Mouse (Mus musculus): ENCODE results near the gene Gpatch4. TPM values are rescaled to one million over a fixed set of nuclear protein-coding genes. Genes with fewer than 3 reads are reported as not detected.

Gpatch4 gene
- total RNA-seq, 2 experiments from 2014 or later: 12.9 to 20.4 TPM

DNA sequence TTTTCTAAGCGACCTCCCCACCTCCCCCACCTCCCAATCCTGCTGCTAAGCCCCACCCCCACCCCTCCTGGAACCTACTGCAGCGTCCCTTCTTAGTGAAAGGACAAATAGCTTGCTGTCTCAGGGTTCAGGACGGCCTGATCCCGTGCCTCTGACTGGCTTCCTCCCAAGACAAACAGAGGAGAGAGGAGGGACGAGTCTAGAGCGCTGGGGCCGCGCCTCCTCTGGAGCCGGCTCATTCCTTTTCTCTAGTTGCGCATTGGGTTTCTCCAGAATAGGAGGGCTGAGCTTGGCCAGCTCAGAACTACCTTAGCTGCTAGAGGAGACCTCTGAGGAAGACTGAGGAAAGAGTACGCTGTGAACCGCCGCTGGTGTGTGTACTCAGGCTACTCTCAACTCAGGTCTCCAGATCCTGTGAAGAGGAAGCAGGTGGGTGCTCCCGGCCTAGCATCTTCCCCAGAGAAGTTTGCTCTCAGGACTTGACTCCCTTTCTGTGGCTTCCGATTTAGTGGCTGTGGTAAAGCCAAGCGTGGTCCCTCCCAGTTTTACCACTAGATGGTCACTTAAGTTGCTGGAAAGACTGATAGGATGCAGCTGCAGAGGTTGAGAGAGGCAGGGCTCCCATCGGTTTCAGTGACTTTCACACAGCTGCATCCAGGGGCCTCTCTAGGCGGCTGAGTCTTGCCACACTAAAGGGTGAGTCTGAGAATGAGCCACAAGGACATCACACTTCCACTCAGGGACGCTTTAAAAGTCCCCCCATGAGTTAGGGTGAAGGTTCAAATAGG is 12.1 kb upstream of the Gpatch4 start:
- DNase-seq: peak; percentile 63 to 76

DNA sequence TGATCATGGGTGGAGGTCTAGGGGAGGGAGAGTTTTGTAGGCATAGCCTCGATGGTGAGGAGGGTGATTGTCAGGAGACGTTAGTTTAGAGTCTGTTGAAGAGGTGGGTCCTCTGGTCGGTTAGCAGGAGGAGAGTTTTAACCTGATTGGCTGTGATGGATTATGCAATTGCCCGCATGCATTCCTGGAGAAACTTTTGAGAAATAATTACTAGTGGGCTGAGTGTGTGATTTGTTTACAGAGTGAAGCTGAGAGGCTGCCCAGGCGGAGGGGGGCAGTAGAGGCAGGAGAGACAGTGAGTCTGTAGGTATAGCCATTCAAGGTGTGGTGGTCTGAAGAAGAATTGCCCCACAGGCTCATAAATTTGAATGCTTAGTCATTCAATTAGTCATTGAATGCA is 9.4 kb upstream of the Gpatch4 start:
- DNase-seq: no peak

DNA sequence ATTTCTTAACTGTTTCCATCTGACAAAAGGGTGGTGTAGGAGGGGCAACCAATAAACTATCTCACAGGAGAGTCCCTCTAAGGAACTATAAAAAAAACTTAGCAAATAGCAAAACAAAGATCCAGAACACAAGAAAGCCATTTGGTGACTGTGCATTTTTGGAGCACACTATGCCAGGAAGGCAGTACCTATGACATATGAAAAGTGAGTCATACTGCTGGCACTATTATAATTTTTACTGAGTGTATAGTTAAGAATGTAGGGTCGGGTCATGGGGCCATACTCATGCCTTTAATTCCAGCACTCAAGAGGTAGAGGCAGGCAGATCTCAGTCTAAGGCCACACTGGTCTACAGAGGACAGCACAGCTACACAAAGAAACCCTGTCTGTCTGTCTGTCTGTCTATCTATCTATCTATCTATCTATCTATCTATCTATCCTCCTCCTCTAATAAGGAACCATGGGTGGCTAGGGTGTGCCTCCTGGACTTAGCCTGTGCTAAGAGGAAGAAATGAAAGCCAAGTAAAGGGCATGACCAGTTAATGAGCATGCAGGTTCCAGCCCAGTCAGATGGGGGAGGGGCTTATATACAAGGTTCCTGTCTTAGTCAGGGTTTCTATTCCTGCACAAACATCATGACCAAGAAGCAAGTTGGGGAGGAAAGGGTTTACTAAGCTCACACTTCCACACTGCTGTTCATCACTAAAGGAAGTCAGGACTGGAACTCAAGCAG is 7.2 kb upstream of the Gpatch4 start:
- no peak for DNase-seq

DNA sequence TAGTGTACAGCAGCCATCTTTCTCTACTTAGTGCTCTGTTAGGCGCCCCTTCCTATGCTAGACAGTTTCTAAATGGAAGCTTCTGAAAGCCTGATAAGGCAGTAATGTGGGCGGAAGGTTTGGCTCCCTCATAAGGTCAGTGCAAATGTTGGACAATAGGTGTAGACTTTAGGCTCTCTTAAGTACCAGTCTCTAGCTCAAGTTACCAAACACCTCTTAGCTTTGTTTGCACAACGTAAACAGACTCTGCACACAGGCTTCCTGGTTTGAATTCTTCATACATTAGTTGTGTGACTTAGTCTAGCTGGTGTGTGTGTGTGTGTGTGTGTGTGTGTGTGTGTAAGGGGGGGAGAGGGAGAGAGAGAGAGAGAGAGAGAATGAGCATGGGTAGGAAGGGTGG is 6.6 kb downstream of the Gpatch4 start:
- DNase-seq: no peak

DNA sequence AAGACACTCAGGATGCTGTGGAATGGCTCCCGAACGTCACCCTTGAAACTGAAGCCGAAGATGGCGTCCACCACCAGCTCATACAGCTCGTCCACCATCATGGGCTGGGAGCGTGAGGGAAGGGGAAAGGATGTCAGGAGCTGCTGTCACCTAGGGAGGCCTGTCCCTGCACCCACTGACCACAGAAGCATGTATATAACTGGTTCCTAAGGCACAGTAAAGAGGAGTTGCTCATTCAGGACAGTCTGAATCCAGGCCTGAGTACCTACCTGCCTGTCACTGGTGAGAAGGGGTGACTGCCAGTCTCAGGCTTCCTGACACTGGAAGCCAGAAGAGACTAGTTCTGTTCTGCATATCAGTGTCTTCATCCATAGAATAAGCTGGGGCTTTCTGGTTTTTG is 14.1 kb downstream of the Gpatch4 start:
- DNase-seq: no peak

DNA sequence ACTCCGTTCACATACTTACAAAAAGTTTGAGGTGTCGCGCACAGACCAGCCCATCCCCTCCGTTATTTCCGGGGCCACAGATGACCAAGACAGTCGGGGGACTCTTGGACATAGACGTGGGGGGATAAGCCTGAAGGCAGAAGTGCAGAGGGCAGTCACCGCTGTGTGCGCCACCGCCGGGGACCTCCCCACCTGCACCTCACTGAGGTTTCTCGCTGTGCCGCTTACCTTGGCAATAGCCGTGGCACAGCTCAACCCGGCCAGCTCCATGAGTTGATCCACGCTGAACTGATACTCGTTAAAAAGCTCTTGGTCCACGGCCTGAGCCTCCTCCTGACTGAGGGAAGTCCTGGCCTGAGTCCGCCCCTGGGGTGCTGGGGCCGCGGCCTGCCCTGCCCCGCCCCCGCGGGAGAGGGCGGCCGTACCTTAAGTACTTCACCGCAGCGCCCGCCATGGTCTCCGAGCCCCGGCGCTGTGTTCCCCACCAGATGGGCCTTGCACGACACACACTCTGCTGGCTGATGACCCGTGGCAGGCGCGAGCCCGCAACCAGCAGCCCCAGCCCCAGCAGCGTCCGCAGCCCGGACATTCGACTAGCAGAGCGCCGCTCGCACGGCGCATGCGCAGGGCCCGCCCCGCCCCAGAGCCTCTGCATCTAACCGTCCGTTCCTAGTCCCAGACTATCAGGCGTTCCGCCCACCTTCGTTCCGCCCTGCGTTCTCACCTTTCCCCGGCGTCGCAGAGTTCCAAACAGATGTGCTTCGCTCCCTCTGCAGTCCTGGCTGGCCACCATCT is 15.2 kb downstream of the Gpatch4 start, which contains the start of gene Naxe:
TSS of gene Naxe (minus strand) at position 594 of the 795 bp plus-strand sequence.
- peak; percentile 91 to 94 for DNase-seq

DNA sequence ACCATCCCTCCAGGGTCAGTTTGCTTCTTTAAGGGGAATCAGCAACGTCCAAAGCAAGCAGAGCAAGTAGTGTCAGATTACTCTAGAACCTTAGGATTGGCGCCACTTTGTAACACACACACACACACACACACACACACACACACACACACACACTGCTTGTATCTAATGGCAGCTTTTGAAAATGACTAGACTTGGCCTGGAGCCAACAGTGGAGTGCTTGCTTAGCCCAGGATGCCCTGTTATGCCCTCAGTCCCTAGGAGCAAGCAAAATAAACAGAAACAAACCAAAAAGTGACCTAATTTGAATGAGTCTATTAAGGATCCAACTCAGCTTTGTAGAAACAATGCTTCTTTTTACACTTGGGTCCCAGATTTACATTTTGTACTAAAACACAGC is 25.5 kb downstream of the Gpatch4 start:
- DNase-seq: no peak

DNA sequence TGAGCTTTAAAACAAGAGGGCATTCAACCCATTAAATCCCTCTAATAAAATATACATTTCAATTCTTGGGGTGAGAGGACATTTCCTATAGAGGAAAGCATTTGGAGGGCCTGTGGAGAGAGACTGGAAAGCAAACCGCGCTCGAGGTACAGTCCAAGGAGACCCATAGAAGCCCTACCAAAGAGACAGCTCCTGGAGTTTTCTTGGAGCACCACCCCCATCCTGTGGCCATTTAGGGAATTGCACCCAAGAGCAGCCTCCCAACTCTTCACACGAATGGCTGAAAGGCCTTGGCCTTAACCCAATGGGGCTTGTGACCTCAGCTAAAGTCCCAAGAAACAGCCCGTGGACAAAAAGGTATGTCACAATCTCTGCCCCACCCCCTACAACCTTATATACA is 28.9 kb downstream of the Gpatch4 start:
- peak; percentile 87 for DNase-seq

DNA sequence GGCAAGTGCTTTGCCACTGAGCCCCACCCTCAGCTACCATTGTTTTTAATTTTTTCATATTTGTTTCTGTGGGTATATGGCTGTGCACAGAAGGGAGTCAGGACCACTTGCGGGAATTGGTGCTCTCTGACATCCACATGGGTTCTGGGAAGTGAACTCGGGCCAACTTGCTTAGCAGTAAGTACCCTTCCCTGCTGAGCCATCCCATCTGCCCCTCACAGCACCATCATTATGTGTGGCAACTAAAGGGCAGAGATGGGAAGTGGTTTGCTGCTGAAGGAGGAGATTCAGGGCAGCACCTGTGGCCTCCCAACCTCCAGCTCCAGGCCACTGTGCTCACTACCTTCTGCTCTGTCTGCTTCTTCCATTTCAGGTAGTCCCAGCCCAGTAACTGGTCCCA is 30.7 kb downstream of the Gpatch4 start:
- DNase-seq: no peak

DNA sequence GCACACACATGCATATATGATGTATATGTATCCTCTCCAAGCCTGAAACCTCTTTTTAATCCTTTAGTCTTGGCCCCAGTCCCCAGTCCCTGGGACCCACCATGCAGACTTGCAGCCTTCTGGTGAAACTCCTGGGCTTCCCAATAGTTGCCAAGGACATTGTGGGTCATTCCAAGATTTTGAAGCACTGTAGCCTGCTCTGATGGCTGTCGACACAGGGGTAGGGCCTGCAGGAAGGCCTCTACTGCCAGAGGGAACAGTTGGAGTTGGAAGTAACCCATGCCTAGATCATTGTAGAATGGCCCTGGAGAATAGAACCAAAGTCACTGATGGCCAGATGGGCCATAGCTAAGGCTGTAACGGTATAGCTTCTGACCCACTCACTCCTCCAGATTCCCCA is 31.4 kb downstream of the Gpatch4 start:
- no peak for DNase-seq

DNA sequence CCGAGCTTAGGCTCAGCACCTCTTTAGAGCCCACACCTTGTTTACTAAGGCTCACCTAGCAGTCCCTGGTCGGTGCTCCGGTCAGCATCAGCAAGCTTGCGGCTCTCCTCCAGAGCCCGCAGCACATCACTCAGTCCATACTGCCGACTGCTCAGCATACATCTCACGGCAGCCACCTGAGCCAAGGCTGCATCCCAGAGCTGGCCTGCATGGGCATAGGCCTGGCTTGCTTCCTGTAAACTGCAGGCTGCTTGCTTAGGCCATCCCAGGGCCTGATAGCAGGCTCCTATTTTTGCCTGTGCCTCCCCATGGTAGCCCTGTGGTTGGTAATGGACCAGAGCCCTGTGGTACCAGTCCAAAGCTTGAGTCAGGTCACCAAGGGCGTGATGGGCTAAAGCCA is 31.9 kb downstream of the Gpatch4 start:
- no peak for DNase-seq

DNA sequence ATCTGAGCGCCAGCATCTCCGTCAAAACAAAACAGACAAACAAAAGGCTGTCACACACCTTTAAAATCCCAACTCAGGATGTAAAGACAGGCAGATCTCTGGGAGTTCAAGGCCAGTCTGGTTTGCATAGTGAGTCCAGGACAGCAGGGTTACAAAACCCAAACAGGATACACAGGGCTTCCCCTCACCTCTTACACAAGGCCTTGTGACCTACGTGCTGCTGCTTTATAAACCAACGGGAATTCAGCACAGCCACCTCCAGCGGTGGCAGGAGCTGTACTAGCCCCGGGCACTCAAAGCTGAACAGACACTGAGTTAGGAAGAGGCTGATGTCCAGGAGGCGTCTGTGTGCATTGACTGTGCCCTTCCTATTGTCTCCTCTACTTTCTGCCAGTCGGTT is 34.5 kb downstream of the Gpatch4 start:
- DNase-seq: no peak

DNA sequence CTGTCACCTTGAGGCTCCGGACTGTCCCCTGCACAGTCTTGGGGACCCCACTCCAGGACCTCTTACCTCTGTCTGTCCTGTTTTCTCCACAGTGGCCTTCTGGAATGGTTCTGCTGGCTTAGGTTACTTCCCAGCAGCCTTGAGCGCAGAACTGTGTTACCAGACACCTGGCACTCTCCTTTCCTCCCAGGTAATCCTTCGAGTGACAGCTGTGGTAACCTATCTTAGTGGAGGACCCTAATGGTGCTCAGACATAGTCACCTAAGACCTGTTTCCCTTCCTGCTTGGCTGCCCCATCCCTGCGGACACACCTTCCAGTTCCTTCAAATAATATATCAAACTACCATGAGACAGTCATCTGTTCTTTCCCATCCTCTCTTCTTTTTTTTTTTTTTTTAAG is 35.3 kb downstream of the Gpatch4 start, which contains the start of gene Ttc24:
TSS of gene Ttc24 (minus strand) at position 101 of the 400 bp plus-strand sequence.
- DNase-seq: no peak

DNA sequence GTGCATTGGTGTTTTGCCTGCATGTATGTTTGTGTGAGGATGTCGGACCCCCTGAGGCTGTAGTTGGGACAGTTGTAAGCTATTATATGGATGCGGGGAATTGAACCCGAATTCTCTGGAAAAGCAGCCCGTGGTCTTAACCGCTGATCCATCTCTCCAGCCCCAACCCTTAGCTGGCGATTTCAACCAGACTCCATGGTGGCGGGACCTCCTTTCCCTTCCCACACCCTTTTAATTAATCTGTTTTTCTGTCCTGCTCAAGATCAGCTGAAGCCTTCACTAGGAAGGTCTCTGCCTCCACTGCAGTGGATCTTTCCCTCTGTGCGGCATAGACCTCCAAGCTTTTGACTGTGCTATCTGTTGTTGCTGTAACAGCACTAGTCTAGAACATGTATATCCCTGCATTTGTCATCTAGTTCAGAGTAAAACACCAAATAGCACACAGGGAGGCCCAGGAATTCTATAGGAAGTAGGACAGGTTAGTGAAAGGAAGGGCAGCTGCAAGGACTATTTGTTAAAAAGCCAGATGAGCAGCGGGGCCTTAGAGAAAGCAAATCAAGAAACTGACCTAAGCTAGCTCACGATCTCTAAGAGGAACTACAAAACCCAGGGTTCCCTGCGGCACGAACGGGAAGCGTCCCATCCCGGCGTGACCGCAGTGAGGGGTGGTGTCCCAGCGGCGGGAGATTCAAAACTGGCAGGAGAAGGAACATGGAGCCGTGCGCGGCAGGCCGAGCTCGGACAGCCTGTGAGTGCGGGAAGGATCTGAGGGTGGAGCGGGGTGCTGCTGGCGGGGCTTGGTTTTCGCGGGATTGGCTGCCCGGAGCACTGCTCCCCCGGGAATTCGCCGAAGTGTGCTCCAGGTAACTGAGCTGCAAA is 38.7 kb downstream of the Gpatch4 start, which contains the start of gene Iqgap3:
TSS of gene Iqgap3 (plus strand) at position 627 of the 879 bp plus-strand sequence.
- DNase-seq: peak; percentile 92 to 94

DNA sequence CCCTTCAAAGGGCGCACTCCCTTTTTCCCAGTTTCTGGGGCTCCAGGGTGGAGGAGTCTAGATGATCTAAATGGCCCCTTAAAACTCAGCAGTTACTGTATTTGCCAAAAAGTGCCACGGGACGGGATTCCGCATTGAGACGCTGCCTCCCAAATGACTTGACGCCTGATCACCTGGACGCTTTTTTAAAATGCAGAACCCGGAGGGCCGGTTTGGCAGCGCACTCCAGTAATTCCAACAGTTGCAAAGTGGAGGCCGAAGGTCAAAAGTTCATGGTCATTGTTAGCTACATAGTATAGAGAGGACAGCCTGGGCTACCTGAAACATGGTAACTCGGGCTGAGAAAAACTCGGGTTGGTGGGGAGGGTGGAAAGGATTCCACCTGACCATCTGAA is 39.3 kb downstream of the Gpatch4 start:
- no peak for DNase-seq

DNA sequence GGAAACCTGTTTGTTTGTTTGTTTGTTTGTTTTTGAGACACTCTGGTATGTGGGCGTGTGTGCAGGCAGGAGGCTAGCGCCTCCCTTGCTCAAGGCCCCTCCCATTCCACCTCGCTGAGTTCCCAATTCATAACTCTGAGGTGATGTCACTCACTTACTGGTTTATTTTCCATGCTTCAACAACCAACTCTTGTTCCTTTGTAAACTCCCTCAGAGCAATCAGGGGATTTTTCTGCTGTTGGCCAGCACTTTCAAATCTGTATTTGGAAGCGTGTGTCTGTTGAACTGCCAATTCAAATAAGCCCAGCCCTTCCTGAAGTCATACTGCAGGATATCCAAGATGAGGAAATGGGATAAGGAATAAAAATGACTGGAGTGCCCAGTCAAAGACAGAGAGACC is 39.8 kb downstream of the Gpatch4 start:
- no peak for DNase-seq

DNA sequence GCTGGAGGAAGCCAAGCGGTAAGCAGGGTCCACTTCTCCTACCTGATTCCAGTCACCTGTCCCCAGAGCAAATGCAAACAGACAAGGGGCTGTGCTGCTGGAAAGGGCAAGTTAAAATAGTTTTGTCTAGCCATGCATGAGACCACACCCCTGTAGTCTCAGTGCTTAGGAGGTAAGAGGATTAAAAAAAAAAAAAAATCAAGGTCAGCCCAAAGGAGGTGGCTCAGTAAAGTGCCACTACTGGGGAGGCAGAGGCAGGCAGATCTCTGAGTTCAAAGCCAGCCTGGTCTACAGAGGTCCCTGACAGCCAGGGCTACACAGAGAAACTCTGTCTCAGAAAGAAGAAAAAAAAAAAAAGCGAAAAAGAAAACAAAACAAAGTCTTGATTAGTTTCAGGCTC is 41.1 kb downstream of the Gpatch4 start:
- DNase-seq: no peak

DNA sequence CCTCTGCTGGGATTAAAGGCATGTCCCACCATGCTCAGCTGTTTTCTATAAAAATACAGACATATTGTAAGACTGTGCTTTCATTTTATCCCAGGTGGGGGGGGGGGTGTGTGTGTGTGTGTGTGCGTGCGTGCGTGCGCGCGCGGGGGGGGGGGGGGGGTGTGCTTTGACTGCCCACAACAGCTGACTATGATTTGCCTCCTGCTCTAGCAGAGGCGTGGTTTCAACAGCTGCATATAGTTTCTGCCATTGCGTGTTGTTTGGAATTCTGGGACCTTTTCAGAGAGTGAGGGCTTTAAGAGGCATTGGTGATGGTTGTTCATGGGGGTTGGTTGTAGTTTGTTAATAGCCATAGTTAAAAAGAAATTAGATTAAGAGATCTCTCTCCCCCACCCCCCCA is 42.6 kb downstream of the Gpatch4 start:
- DNase-seq: no peak

DNA sequence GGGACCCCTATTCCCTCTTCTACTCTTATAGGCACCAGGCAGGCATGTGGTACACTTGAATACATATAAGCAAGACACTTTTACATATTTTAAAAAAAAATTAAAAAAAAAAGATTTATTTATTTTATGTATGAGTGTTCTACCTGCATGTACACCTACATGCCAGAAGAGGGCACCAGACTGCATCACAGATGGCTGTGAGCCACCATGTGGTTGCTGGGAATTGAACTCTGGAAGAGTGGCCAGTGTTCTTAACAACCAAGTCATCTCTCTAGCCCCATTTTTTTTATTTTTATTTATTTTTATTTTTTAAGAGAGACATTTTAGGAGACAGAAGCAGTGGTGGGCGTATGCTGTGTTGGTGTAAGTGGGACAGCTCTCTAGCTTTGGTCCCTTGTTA is 44.8 kb downstream of the Gpatch4 start:
- peak; percentile 34 to 43 for DNase-seq

DNA sequence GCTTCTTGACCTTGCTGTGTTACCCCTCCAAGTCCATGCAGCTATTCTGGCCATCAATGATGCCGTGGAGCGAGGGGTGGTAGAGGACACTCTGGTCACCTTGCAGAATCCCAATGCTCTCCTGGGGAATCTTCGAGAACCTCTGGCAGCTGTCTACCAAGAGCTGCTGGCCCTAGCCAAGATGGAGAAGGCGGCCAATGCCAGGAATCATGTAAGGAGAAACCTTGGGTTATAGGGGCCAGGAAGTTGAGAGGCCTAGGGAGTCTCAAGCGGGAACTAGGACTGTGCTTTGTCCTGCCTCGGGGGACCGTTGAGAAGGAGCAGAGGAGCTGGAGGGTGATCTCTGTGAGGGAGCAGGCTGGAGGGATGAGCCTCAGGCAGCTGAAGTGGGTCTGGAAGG is 47.2 kb downstream of the Gpatch4 start:
- no peak for DNase-seq

DNA sequence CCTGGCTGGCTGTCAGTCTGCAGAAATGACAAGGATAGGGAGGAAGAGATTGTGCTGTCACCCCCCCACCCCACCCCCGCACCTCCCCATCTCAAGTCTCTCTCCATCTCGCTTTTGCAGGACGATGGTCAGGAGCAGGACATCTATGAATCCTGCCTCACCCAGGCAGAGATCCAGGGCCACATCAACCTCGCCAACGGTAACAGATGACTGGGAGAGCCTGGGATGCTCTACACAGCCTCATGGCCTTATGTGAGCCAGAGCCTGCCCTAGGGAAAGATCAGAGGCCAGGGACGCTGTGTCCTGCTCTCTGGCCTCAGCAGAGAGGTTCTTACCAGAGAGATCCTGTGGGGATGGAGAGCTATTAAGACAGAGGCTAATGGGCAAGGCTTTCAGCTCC is 47.7 kb downstream of the Gpatch4 start:
- no peak for DNase-seq

DNA sequence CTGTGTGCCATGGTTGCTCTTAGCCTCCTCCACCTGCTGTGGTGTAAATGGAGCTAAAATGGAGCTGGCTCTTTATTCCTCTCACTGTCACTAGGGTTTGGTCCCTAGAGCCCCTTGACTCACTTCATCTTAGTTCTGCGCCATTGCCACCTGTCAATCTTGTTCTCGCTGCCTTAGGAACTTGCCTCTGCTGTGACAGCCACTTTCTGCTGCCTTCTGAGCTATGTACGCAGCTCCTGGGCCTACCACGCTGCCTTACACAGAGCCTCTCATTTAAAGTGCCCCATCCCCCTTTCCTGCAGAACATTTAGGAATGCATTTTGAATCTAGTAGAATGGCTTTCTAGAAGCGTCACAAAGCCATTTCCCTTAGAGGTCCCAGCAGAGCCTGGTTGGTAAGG is 51.2 kb downstream of the Gpatch4 start:
- DNase-seq: no peak

Data from adrenal gland, postnatal 36 days (tissue).